Mouse (Mus musculus) heart, embryonic 12.5 days (tissue): Measurements from ENCODE around the gene Dmac2. TPM values are rescaled to one million over a fixed set of nuclear protein-coding genes. Genes with fewer than 3 reads are reported as not detected.

Experiments
- ATAC-seq: fragments of 200-750 bp; cut with Nextera tagmentation; 2 replicates; pipeline ENCODE4 v1.8.0; 2017; ENCODE audit warnings: moderate TSS enrichment, moderate library complexity; ENCODE audit not compliant: insufficient number of reproducible peaks, low FRiP score
- H3K27ac ChIP-seq: fragments of 300-500 bp; sonication (generic); 2 replicates; pipeline ENCODE4 v1.5.1; 2016; ENCODE audit warnings: mild to moderate bottlenecking, moderate library complexity; ENCODE audit not compliant: poor library complexity, severe bottlenecking
- H3K27me3 ChIP-seq: fragments of 300-500 bp; sonication (generic); replicated peaks from 2 replicates; pipeline ENCODE4 v1.6.1; 2016; ENCODE audit warnings: mild to moderate bottlenecking, moderate library complexity
- H3K36me3 ChIP-seq: fragments of 300-500 bp; sonication (generic); 2 replicates; pipeline ENCODE4 v1.6.1; 2016; ENCODE audit warnings: mild to moderate bottlenecking, moderate library complexity
- H3K4me1 ChIP-seq: fragments of 300-500 bp; sonication (generic); replicated peaks from 2 replicates; pipeline ENCODE4 v1.6.1; 2016; ENCODE audit warnings: mild to moderate bottlenecking
- H3K4me2 ChIP-seq: fragments of 300-500 bp; sonication (generic); 2 replicates; pipeline ENCODE4 v1.6.1; 2016; ENCODE audit warnings: mild to moderate bottlenecking, moderate library complexity
- H3K4me3 ChIP-seq: fragments of 300-500 bp; sonication (generic); 2 replicates; pipeline ENCODE4 v1.5.1; 2016; ENCODE audit warnings: mild to moderate bottlenecking
- H3K9ac ChIP-seq: fragments of 300-500 bp; sonication (generic); 2 replicates; pipeline ENCODE4 v1.6.1; 2016; ENCODE audit warnings: mild to moderate bottlenecking, moderate library complexity
- H3K9me3 ChIP-seq: fragments of 300-500 bp; sonication (generic); replicated peaks from 2 replicates; pipeline ENCODE4 v1.6.1; 2016; ENCODE audit warnings: mild to moderate bottlenecking, moderate library complexity
- WGBS: fragments of 180-500 bp; shearing (Covaris S2); methylation state at CpG from one replicate; pipeline ENCODE4 v1.1.7; 2016; 5-methylcytosine and 5-hydroxymethylcytosine counted together
- polyA plus RNA-seq: library from polyadenylated mRNA; unstranded; fragments of >200 nt; fragmentation: Nextera tagmentation; extraction: Ambion mirVana; gene quantifications from 2 replicates; pipeline ENCODE4 v1.2.1, GENCODE M21; 2016

The Dmac2 gene
- polyA plus RNA-seq, 1 experiment from 2014 or later: 56.2 TPM

DNA sequence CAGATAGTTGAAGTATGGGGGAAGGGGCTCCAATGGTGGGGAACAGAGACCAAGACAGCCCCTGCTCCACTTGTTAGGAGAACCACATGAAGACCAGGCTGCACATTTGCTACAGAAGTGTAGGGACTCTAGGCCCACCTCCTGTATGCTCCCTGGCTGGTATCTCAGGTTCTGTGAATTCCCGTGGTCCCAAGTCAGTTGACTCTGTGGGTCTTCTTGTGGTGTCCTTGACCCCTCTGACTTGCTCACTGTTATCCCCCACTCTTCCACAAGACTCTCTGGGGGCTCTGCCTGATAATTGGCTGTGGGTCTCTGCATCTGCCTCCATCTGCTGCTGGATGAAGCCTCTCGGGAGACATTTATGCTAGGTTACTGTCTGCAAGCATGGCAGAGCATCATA, 28.0 kb upstream of the Dmac2 start:
- H3K4me1 ChIP-seq: no peaks in the 10 kb centered on the region
- no peaks in the 10 kb centered on the region for H3K36me3 ChIP-seq
- no peak overlapping the region for H3K27ac ChIP-seq
- 75% methylated on average over 2 of the region's 2 CpGs for WGBS
- H3K9ac ChIP-seq: no peak overlapping the region
- H3K27me3 ChIP-seq: no peaks in the 10 kb centered on the region
- ATAC-seq: no peak
- no peak overlapping the region for H3K4me3 ChIP-seq
- H3K9me3 ChIP-seq: no peaks in the 10 kb centered on the region
- no peak overlapping the region for H3K4me2 ChIP-seq

DNA sequence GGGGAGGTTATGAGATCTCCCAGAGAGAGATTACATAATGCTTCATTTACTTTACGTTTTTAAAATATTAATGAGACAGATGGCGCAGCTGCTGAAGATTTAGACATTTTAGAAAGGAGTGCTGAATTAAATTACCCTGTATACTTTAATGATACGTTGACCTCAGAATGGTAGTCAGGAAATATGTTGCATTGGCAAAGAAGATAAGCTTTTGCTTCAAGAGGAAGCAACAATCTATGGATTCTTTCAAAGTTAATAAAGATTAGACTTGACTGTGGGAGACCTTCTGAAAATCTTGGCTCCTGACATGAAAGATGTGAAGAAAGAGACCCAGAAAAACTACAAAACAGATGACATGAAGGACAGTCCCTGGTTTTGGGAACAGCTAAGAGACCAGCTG, 25.4 kb upstream of the Dmac2 start:
- Histone ChIP-seq H3K4me3 (no peak overlapping the region), H3K9ac (no peak overlapping the region), H3K36me3 (no peaks in the 10 kb centered on the region), H3K27me3 (no peaks in the 10 kb centered on the region), H3K27ac (no peak overlapping the region), H3K4me2 (no peak overlapping the region), H3K9me3 (no peaks in the 10 kb centered on the region), H3K4me1 (no peaks in the 10 kb centered on the region)
- ATAC-seq: no peak
- 71% methylated on average over 3 of the region's 3 CpGs for WGBS

DNA sequence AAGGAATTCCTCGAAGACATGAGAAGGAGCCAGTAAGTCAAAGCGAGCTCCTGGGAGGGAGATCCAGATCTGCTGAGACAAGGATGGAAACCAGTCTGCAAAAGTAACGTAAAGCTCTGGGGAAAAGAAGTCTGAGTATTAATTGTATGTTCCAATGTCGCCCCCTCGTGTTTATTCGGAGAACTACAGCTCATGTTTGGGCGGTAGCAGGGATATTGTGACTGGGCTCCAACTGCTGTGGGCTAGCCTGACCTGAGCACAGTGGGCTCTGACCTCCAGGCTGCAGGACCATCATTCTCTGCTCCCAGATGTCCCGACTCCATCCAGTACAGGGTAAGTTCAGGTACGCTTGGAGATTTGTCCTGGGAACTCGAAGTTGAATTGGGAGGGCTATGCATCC, 19.6 kb upstream of the Dmac2 start:
- no peak for ATAC-seq
- H3K9me3 ChIP-seq: no peaks in the 10 kb centered on the region
- no peak overlapping the region for H3K4me3 ChIP-seq
- no peaks in the 10 kb centered on the region for H3K36me3 ChIP-seq
- no peaks in the 10 kb centered on the region for H3K4me1 ChIP-seq
- no peak overlapping the region for H3K27ac ChIP-seq
- no peaks in the 10 kb centered on the region for H3K27me3 ChIP-seq
- WGBS: 11% methylated on average over 10 of the region's 10 CpGs
- H3K4me2 ChIP-seq: no peak overlapping the region
- no peak overlapping the region for H3K9ac ChIP-seq

DNA sequence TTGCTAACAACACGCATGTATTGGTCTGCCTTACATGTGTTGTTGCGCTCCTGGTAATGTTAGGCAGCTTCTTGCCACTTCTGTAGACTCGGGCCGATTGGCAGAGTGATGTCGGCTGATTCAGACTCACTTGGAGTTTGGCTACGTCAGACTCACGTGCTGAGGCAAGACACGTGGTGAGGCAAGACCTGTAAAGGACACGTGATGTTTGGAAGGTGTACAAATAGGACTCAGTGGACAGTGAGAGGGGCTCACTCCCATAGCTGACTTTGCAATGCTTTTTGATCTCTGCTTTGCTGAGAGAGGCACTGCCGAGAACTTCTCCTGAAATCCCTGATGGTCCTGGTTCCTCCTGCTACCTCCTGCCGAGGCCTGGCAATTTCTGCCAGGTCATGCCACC, 18.5 kb upstream of the Dmac2 start:
- Histone ChIP-seq H3K27ac (no peak overlapping the region), H3K9ac (no peak overlapping the region), H3K4me3 (no peak overlapping the region), H3K36me3 (no peaks in the 10 kb centered on the region), H3K9me3 (no peaks in the 10 kb centered on the region), H3K27me3 (no peaks in the 10 kb centered on the region), H3K4me1 (no peaks in the 10 kb centered on the region), H3K4me2 (no peak overlapping the region)
- 80% methylated on average over 11 of the region's 11 CpGs for WGBS
- ATAC-seq: no peak

DNA sequence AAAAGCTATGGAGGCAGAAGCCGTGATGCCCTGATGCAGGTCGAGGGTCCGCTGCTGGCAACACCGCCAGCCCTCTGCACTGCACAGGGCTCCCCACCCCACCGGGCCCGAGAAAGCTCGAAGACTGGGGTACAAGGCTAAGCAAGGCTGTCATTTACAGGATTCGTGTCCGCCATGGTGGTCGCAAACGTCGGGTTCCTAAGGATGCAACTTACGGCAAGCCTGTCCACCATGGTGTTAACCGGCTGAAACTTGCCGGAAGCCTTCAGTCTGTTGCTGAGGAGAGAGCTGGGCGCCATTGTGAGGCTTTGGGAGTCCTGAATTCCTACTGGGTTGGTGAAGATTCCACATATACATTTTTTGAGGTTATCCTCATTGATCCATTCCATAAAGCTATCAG, 17.9 kb upstream of the Dmac2 start:
- H3K4me2 ChIP-seq: no peak overlapping the region
- H3K36me3 ChIP-seq: no peaks in the 10 kb centered on the region
- H3K9ac ChIP-seq: no peak overlapping the region
- 78% methylated on average over 16 of the region's 16 CpGs for WGBS
- H3K4me1 ChIP-seq: no peaks in the 10 kb centered on the region
- H3K9me3 ChIP-seq: no peaks in the 10 kb centered on the region
- ATAC-seq: no peak
- H3K4me3 ChIP-seq: no peak overlapping the region
- no peak overlapping the region for H3K27ac ChIP-seq
- H3K27me3 ChIP-seq: no peaks in the 10 kb centered on the region

DNA sequence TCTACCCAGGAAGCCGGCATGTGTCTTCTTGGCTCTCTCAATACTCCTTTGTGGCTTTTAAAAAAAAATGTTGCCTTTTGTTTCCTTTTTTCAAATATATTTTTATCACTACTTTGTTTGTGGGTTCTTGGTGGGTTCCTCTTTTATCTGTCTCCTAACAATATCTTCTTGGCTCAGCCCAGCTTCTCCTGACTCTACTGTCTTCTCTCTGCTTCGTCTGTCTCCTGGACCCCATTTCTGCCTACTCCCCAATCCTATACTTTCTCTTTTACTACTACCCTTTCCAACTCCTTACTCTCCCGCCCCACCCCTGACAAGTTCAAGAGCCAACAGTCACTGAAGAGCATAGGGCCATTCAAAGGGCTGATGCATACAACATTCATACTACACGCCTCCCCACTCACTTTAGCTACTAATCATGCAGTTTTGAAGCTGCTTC, 12.6 kb upstream of the Dmac2 start:
- Histone ChIP-seq H3K4me2 (no peak overlapping the region), H3K9ac (no peak overlapping the region), H3K4me1 (no peaks in the 10 kb centered on the region), H3K36me3 (no peaks in the 10 kb centered on the region), H3K27me3 (peaks cover 11% of the 10 kb centered on the region; the same call in 1 of the 2 replicates), H3K4me3 (no peak overlapping the region), H3K27ac (no peak overlapping the region), H3K9me3 (peaks cover 2% of the 10 kb centered on the region; the same call in 1 of the 2 replicates)
- ATAC-seq: no peak
- 63% methylated on average over 4 of the region's 4 CpGs for WGBS

DNA sequence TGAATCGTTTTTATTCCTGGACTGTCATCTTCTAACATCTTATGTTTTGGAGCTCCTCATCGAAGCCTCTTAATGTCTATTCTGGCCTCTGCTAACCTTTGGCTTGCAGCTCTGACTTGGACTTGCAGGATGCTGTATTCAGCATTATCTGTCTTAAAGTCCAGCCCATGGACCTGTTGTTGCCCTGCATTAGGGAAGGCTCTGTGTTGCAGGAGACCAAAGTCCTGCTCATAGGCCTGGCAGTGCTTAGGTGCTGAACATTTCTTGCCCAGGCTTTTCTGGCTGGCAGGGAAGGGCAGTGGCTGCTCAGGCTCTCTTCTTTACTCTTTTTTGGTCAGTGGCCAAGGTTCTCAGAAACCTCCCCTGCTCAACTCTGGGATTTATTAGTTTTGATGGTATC, 12.0 kb upstream of the Dmac2 start:
- no peak overlapping the region for H3K27ac ChIP-seq
- 73% methylated on average over 2 of the region's 2 CpGs for WGBS

DNA sequence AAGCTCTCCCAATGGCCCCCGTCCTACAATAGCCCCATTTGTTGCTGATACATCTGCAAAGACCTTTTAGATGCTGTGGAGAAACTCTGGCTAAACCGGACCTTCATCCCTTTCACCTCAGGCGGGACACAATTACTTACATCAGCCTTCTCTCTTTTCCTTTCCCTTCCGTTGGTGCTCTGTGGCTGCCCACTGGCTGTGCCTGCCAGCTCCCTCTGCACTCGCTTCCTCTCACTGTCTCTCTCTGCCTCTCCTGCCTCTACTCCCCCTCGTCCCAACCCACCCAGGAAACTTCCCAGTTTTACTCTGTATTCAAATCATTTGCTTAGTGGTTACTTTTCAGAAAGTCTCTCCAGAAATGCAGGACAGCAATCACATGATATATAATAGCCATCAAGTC, 9.2 kb upstream of the Dmac2 start:
- 36% methylated on average over 6 of the region's 6 CpGs for WGBS
- H3K4me2 ChIP-seq: no peak overlapping the region
- no peak overlapping the region for H3K27ac ChIP-seq
- peaks cover 11% of the 10 kb centered on the region; the same call in 1 of the 2 replicates for H3K27me3 ChIP-seq
- H3K4me1 ChIP-seq: no peaks in the 10 kb centered on the region
- ATAC-seq: no peak
- H3K9me3 ChIP-seq: peaks cover 2% of the 10 kb centered on the region; the same call in 1 of the 2 replicates
- H3K4me3 ChIP-seq: no peak overlapping the region
- H3K9ac ChIP-seq: no peak overlapping the region
- H3K36me3 ChIP-seq: no peaks in the 10 kb centered on the region

More for the DNA sequence above, 12.0 kb upstream of the Dmac2 start:
- Histone ChIP-seq H3K27me3 (peaks cover 11% of the 10 kb centered on the region; the same call in 1 of the 2 replicates), H3K36me3 (no peaks in the 10 kb centered on the region), H3K4me3 (no peak overlapping the region), H3K9me3 (peaks cover 2% of the 10 kb centered on the region; the same call in 1 of the 2 replicates), H3K9ac (no peak overlapping the region), H3K4me1 (no peaks in the 10 kb centered on the region), H3K4me2 (no peak overlapping the region)
- no peak for ATAC-seq

DNA sequence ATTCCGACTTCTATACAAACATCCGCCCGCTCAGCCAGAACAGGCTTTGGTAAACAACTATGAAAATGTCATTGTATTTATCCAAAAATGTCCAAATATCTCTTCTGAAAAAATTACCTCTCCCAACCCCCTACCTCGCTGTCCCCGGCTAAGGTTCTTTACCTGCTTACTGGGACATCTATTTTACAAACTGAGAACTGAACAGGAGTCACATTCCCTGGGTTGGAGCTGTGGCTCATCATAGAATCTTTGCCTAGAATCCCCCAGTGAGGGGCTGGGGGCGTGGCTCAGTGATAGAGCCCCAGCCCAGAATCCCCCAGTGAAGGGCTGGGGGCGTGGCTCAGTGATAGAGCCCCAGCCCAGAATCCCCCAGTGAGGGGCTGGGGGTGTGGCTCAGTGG, 7.7 kb upstream of the Dmac2 start:
- H3K9me3 ChIP-seq: peaks cover 2% of the 10 kb centered on the region; the same call in 1 of the 2 replicates
- H3K27ac ChIP-seq: no peak overlapping the region
- no peak for ATAC-seq
- H3K4me2 ChIP-seq: no peak overlapping the region
- no peak overlapping the region for H3K9ac ChIP-seq
- no peaks in the 10 kb centered on the region for H3K4me1 ChIP-seq
- peaks cover 11% of the 10 kb centered on the region; the same call in 1 of the 2 replicates for H3K27me3 ChIP-seq
- no peak overlapping the region for H3K4me3 ChIP-seq
- H3K36me3 ChIP-seq: no peaks in the 10 kb centered on the region
- WGBS: 36% methylated on average over 7 of the region's 7 CpGs

DNA sequence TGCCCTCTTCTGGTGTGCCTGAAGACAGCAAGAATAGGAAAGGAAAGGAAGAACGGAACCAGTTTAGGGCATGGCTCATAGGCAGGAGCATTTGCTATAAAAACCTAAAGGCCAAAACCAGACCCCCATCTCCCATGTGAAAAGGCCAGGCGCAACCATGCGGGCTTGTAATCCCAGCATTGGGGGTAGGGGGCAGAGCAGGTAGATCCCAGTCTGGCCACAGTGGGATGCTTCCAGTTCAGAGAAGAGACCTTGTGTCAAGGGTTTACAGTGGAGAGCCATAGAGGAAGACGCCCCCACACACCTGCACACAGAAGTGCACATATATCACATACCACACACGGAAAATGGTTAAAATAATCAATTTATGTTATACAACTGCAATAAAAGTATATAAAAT, 5.1 kb upstream of the Dmac2 start:
- Histone ChIP-seq H3K4me3 (no peak overlapping the region), H3K9ac (no peak overlapping the region), H3K9me3 (no peaks in the 10 kb centered on the region), H3K4me2 (no peak overlapping the region), H3K27ac (no peak overlapping the region), H3K36me3 (no peaks in the 10 kb centered on the region), H3K27me3 (peaks cover 11% of the 10 kb centered on the region; the same call in 1 of the 2 replicates), H3K4me1 (no peaks in the 10 kb centered on the region)
- WGBS: 84% methylated on average over 5 of the region's 5 CpGs
- ATAC-seq: no peak

DNA sequence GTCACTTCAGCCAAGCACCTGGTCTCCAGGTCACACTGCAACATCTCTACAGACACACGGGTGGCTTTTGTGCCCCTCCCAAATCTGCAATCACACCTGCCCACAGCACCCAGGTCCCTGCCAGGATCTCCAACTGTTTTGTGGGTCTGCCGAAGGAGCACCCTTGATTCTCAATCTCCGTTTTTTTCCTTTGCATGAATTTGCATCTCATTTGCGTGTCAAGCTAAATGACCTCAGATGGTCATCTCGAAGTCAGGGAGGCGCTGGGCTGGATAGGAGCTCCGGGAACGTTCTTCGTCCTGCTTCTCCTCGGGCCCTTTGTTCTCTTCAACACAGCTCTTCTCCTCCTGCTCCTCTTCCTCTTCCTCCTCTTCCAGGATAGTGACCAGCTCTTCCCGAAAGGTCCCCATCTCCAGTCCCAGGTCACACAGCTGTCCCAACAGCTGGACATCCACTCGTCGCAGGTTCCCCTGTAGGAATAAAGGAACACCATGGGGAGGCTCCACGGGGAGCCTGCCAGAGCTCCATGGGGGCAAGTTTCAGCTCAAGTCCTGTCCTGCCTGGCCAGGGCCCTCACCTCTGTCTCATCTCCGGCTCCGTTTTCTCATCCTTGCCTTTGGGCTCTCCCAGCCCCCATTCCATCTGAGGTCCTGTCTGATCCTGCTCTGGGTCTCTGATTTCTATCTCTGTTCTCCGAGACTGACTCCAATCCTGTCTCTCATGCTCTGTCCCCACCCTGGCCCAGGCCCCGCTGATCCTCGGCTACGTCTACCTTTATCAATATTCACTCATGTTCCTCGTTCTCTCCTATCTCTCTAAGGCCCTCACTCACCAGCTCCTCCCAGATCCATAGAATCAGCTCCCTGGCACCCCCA, 4.1 kb upstream of the Dmac2 start:
- H3K4me3 ChIP-seq: no peak overlapping the region
- peaks cover 4% of the 10 kb centered on the region; the same call in 1 of the 2 replicates for H3K4me1 ChIP-seq
- no peak overlapping the region for H3K27ac ChIP-seq
- ATAC-seq: no peak
- no peaks in the 10 kb centered on the region for H3K9me3 ChIP-seq
- WGBS: 58% methylated on average over 21 of the region's 21 CpGs
- no peak overlapping the region for H3K4me2 ChIP-seq
- H3K36me3 ChIP-seq: no peaks in the 10 kb centered on the region
- peaks cover 7% of the 10 kb centered on the region; the same call in 1 of the 2 replicates for H3K27me3 ChIP-seq
- no peak overlapping the region for H3K9ac ChIP-seq
